Mouse (Mus musculus) myocyte (in vitro differentiated cells): Measurements from ENCODE around the gene Fdx1l.

Experiments
- E2F4 ChIP-seq: IDR thresholded peaks from one replicate; pipeline ENCODE4 v1.6.1; 2011; ENCODE audit warnings: mild to moderate bottlenecking, control low read depth, moderate library complexity; ENCODE audit not compliant: insufficient read depth
- POLR2A ChIP-seq: IDR thresholded peaks from one replicate; pipeline ENCODE4 v1.6.1; 2011; ENCODE audit warnings: low read depth, mild to moderate bottlenecking, control low read depth, moderate library complexity; ENCODE audit not compliant: insufficient read length

- no peak for TF ChIP-seq POLR2A
- no peak for TF ChIP-seq E2F4
These were observed 40.9 kb downstream of the Fdx1l start for GRCm38 (mm10) chr9:21032491-21032890.
